Mouse (Mus musculus) layer of hippocampus, adult 9-11 months (tissue): ENCODE data around the gene Epor.

Experiments
- DNase-seq: peaks from one replicate; pipeline ENCODE4 v3.0.0; 2022

The Epor gene

DNA sequence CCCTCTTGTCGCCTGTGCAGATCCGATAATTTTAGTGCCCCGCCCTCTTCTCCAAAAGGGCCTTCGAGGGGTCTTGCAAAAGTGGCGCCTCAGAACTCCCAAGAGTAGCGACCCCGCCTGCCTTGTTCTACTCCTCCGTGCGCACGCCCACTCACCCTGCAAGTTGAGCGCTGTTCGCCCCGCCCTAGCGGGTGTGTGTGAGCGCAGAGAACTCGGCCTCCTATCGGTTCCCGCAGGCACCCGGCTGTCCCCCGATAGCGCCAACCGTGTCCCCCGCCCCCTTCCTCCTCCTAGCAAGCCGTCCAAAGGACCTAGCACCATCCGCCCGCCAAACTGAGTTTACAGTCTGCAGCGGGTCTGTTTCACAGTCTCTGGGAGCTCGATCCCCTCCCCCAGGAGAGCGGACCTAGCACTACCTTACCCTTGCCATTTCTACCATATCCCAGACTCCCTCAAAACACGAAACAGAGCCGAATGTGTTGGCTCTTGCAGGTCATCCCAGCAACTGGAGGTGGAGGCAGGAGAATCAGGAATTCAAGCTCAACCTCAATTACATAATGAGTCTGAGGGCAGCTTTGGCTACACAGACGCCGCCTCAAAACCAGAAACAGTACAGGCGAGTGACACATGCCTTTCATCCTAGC lies 768 bp downstream of the Epor start:
- DNase-seq, result peak; percentile 87

GRCm38 (mm10) chr9:21962010-21962409 lies 1.3 kb downstream of the Epor start:
- DNase-seq, result no peak

GRCm38 (mm10) chr9:21961366-21961980 lies 1.8 kb downstream of the Epor start:
- no peak for DNase-seq

DNA sequence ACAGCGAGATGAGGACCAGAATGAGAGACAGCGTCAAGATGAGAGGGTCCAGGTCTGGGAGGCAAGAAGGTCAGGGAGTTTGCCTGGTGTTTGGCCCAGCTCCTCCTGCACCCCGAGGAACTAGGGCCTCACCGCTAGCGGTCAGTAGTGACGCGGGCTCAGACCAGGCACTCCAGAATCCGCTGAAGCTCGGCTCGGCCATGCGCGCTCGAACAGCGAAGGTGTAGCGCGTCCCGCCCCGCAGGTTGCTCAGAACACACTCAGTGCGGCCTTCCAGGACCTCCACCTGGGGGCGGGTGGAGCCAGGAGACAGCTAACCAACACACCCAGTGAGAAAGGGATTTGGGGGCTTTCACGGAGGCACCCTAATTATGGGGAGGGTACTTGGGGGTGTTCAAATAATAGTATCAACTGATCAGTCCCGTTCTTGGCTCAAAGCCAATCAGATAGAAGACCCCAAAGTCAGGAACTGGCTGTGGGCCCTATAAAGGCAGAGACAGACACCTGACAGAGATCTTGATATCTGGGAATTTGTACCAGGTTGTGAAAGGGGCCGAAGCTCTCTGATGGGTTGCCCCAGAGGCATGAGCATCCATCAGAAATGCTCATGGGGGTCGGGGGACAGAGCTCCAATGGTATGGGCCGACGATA lies 2.6 kb downstream of the Epor start:
- no peak for DNase-seq

GRCm38 (mm10) chr9:21960135-21960534 lies 3.2 kb downstream of the Epor start:
- DNase-seq, result no peak

- no peak for DNase-seq
Measured at GRCm38 (mm10) chr9:21959244-21959643, 4.1 kb downstream of the Epor start.

- no peak for DNase-seq
Measured at GRCm38 (mm10) chr9:21958372-21958771, 4.9 kb downstream of the Epor start.

- peak; percentile 99 for DNase-seq
Measured at GRCm38 (mm10) chr9:21955570-21956281, 7.6 kb downstream of the Epor start, which contains the start of gene Swsap1. Gene Swsap1 (plus strand): TSS chr9:21955755.

DNA sequence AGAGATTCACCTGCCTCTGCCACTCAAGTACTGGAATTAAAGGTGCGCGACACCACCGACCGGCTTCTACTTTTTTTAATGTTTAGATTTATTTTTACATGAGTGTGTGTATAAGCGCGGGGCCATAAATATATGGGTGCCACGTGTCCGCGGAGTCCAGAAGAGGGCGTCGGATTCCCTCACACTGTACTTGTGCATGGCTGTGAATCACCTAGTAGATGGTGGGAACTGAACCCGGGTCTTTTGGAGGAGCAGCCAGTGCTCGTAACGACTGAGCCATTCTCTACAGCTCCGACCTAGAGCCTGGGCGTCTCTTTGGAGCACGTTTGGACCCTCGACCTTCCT lies 8.1 kb downstream of the Epor start:
- no peak for DNase-seq

- DNase-seq, result no peak
Measured at GRCm38 (mm10) chr9:21954635-21955034, 8.7 kb downstream of the Epor start.

DNA sequence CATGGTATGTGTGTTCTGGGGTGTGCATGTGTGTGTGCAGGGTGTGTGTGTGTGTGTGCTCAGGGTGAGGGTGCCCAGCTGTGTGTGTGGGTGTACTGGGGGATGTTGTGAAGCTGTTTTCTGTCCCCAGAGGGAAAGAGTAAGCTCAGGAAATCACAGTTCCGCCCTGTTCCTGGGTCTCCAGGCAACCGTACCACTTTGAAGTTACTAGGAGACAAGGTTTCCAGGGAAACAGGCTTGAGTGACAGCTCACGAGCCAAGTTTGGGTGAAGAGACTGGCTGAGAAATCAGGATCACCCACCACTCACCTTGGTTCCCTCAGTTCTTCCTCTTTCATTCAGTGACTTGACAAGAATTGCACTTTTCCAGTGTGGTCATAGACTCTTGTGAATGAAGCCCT lies 9.7 kb downstream of the Epor start:
- DNase-seq, result peak; percentile 80

DNA sequence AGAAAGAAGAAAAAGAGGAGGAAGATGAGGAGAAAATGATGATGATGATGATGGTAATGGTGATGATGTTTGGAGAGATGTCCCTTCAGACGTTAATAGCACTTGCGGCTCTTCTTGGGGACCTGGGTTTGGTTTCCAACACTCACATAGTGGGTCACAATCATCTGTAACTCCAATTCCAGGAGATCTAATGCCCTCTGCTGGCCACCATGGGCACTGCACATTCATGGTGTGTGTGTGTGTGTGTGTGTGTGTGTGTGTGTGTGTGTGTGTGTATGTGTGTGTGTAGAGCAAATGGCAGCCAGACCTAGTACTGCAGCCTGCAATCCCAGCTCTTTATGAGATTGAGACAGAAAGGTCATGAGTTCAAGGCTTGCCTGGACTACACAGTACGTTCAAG lies 11.3 kb downstream of the Epor start:
- no peak for DNase-seq

DNA sequence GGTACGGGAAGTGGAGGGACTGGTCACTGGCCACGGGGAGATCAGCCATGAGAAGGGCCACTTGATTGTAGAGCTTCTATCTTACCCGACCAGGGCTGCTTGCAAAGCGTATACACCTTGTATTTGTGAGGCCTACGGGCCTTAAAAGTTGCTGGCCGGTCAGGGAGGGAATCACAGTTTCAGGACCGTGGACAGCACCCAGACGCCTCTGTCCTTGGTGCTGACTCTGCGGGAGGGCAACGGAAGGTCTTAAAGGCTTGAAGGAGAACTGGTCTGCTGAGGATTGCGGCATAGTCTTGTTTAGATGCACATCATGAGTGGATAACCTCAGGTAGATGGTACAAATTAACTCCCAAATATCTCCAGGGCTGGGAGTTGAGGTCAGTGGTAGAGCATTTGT lies 13.0 kb downstream of the Epor start:
- DNase-seq, result no peak

GRCm38 (mm10) chr9:21948790-21949189 lies 14.5 kb downstream of the Epor start:
- DNase-seq, result peak; percentile 72

DNA sequence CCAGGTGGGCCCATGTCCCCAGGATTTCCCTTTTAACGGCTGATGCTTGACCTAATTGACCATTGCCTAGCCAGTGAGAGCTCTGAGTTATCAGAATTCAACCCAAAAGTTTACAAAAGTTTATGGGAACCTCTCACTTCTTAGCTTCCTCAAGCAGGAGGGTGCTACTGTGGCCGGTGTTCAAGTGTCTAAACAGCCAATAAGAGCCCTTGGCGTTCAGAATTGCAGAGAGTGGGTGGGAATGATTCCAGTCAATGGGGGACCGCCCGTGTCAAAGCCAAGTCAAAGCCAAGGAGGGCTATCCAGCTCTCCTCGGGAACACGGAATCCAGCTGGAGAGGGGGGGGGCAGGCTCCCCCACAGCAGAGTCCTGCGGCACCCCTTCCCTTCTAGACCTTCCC lies 15.2 kb downstream of the Epor start:
- DNase-seq, result no peak

GRCm38 (mm10) chr9:21947540-21948130 lies 15.7 kb downstream of the Epor start:
- DNase-seq, result no peak

DNA sequence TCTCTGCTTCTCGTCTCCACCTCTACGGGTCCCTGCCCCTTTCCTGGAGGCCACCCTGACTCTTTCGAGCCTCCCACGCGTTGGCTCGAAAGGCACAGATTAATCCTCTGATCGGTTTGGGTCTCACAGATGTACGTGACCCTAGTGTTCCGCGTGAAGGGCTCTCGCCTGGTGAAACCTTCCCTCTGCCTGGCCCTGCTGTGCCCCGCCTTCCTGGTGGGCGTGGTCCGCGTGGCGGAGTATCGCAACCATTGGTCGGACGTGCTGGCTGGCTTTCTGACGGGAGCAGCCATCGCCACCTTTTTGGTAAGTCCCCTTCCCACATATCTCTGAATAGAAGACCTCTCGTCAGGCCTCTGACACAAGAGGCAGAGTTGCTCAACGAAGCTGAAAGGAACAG lies 19.0 kb downstream of the Epor start:
- DNase-seq, result no peak

DNA sequence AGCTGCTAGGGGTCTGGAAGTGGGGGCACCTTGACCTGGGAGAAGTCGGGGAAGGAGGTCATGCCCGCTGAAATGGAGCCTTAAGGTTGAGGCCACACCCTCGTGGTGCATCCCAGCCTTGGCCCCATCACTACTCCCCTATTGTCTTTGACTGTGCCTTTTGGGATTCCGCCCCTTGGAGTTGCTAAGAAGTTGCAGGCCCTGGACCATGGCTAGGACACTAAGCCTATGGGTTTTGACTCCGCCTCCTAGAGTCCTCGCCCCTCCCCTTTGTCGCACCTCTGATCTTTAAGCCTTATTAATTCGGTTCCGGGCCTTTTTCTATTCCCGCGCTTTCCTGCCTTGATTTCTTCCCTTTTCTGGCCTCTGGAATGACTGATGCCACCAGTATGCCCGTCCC lies 19.7 kb downstream of the Epor start:
- no peak for DNase-seq

DNA sequence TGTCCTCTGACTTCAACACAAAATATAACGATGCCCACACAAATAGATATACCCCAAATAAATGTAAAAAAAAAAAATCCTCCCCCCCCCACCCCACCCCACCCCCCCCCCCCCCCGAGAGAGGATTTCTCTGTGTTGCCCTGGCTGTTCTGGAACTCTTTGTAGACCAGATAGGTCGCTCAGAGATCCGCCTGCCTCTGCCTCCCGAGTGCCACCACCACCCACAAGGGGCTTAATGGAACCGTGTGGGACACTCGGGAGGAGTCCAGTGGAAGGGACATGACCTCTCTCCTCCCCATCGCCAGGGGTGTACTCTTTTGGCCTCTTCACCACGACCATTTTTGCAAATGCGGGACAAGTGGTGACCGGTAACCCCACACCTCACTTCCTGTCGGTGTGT lies 20.3 kb downstream of the Epor start:
- no peak for DNase-seq

- DNase-seq, result no peak
Measured at GRCm38 (mm10) chr9:21938234-21938855, 25.0 kb downstream of the Epor start.

- peak; percentile 70 for DNase-seq
Measured at GRCm38 (mm10) chr9:21937711-21938175, 25.6 kb downstream of the Epor start.

DNA sequence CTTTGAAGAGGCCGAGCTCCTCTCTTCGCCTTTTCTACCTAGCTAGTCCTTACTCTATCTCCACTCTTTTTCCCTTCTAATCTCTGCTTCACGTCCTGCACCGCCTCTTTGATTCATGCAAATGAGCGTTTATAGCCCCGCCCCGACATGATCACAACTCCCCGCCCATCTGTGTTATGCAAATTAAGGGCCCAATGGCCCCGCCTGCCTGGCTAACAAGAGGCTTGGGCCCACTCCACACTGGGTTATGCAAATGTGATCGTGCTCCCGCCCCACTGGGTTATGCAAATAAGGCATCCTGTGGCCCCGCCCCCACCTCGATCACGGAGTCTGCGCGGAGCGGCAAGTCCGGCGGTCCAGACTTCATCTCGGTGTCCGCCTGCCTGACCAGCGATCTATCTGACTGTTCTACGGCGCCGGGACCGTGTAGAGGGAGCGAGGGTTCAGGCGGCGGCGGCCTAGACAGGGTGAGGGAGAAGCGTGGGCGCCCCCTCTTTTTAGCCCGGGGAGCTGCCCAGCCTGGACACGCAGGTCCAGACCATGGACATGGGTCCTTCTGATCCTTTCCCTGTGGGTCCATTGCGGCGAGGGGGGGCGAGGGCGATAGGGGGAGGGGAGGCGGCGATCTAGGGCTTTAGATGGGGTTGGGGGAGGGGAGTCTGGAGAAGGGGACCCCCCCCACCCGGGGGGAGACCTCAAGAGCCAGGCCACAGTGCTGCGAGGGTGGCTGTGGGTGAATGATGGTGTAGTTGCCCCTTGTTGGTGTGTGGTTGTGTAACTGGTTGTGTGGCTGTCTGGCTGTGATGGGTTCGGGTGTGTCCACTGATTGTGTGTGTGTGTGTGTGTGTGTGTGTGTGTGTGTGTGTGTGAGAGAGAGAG lies 26.4 kb downstream of the Epor start, which contains the start of gene Plppr2:
Plppr2 (plus strand) TSS at position 342 of the 879 bp plus-strand sequence.
- DNase-seq, result peak; percentile 99
